Mouse (Mus musculus) thymus, postnatal 0 days (tissue): ENCODE data around the gene Rrm1. TPM values are rescaled to one million over a fixed set of nuclear protein-coding genes. Genes with fewer than 3 reads are reported as not detected.

Source experiments
- polyA plus RNA-seq: library from polyadenylated mRNA; unstranded; fragments of >200 nt; fragmentation: Nextera tagmentation; extraction: Ambion mirVana; gene quantifications from 2 replicates; pipeline ENCODE4 v1.2.1, GENCODE M21; 2015

The Rrm1 gene
- polyA plus RNA-seq, 1 experiment from 2014 or later: 151 TPM

Other genes starting within 250 kb of the Rrm1 start
- 21.1 and 24.3 TPM in 2 replicates for gene Nup98, start 231.5 kb upstream of the Rrm1 start, polyA plus RNA-seq
- 54.3 and 59.6 TPM in 2 replicates for gene Pgap2, start 231.5 kb upstream of the Rrm1 start, polyA plus RNA-seq
- gene Rhog, start 185.6 kb upstream of the Rrm1 start, polyA plus RNA-seq: 184 and 188 TPM in 2 replicates
- 37.5 and 42.1 TPM in 2 replicates for gene Stim1, start 173.9 kb upstream of the Rrm1 start, polyA plus RNA-seq
- gene Olfr543, start 40.0 kb downstream of the Rrm1 start, polyA plus RNA-seq: 0.14 and 0.34 TPM in 2 replicates
- 0.05 TPM in 1 of 2 replicates, not detected in the other for gene Olfr544, start 46.6 kb downstream of the Rrm1 start, polyA plus RNA-seq
- 0.08 TPM in 1 of 2 replicates, not detected in the other for gene Olfr545, start 57.9 kb downstream of the Rrm1 start, polyA plus RNA-seq
- gene Olfr547, start 93.1 kb downstream of the Rrm1 start, polyA plus RNA-seq: not detected in 2 replicates
- not detected in 2 replicates for gene Olfr548-ps1, start 99.2 kb downstream of the Rrm1 start, polyA plus RNA-seq
- not detected in 2 replicates for gene Olfr549, start 108.2 kb downstream of the Rrm1 start, polyA plus RNA-seq
- 3.0 and 3.9 TPM in 2 replicates for gene Trim21, start 123.8 kb downstream of the Rrm1 start, polyA plus RNA-seq
- gene Olfr550, start 129.7 kb downstream of the Rrm1 start, polyA plus RNA-seq: 0.26 TPM in 1 of 2 replicates, not detected in the other
- not detected in 2 replicates for gene Olfr551, start 150.2 kb downstream of the Rrm1 start, polyA plus RNA-seq
- not detected in 2 replicates for gene Olfr552, start 156.1 kb downstream of the Rrm1 start, polyA plus RNA-seq
- gene Olfr553, start 176.5 kb downstream of the Rrm1 start, polyA plus RNA-seq: not detected in 2 replicates
- gene Olfr554, start 196.7 kb downstream of the Rrm1 start, polyA plus RNA-seq: not detected in 2 replicates
- gene Olfr555, start 217.1 kb downstream of the Rrm1 start, polyA plus RNA-seq: not detected in 2 replicates
- not detected in 2 replicates for gene Olfr556, start 223.2 kb downstream of the Rrm1 start, polyA plus RNA-seq
- 8.1 and 8.6 TPM in 2 replicates for gene Trim68, start 245.6 kb downstream of the Rrm1 start, polyA plus RNA-seq